Mouse (Mus musculus): ENCODE data around the gene Rab8b. TPM values are rescaled to one million over a fixed set of nuclear protein-coding genes. Genes with fewer than 3 reads are reported as not detected.
A peak's percentile ranks its signal among the peaks of the same experiment; 100 is the strongest.
"Not testable (repeated sequence)": the region's sequence is repeated elsewhere in the genome, so short reads cannot be mapped to it uniquely, and the experiment has no call there.

Gene Rab8b
- polyA plus RNA-seq, 1 experiment from 2014 or later, result 28.6 TPM

- Histone ChIP-seq H3K4me1 (ENCODE audit: control insufficient read depth, insufficient read depth, low read length) (peaks cover 9% of the 10 kb centered on the region; the same call in 1 of the 2 replicates), H3K4me2 (ENCODE audit: low read depth, low read length) (no peak overlapping the region), H3K9ac (ENCODE audit: low read length) (no peak overlapping the region), H3K27me3 (ENCODE audit: control insufficient read depth, insufficient read depth, low read length) (no peaks in the 10 kb centered on the region), H3K36me3 (ENCODE audit: control insufficient read depth, insufficient read depth, low read length) (no peaks in the 10 kb centered on the region), H3K27ac (ENCODE audit: low read length) (no peak overlapping the region), H3K9me3 (replicated peaks; ENCODE audit: control insufficient read depth, low read length) (no peaks in the 10 kb centered on the region), H3K4me3 (replicated peaks; ENCODE audit: low read length) (no peak overlapping the region)
- WGBS, result 71% methylated on average over 6 of the region's 6 CpGs
- no peak for ATAC-seq (ENCODE audit: insufficient read depth, low FRiP score)
Observed at GRCm38 (mm10) chr9:66896951-66897350, 22.5 kb downstream of the Rab8b start.

GRCm38 (mm10) chr9:66895995-66896394, 23.5 kb downstream of the Rab8b start:
- Histone ChIP-seq H3K4me1 (ENCODE audit: control insufficient read depth, insufficient read depth, low read length) (peaks cover 9% of the 10 kb centered on the region; the same call in 1 of the 2 replicates), H3K9me3 (replicated peaks; ENCODE audit: control insufficient read depth, low read length) (no peaks in the 10 kb centered on the region), H3K4me2 (ENCODE audit: low read depth, low read length) (no peak overlapping the region), H3K27me3 (ENCODE audit: control insufficient read depth, insufficient read depth, low read length) (no peaks in the 10 kb centered on the region), H3K36me3 (ENCODE audit: control insufficient read depth, insufficient read depth, low read length) (no peaks in the 10 kb centered on the region), H3K4me3 (replicated peaks; ENCODE audit: low read length) (no peak overlapping the region), H3K9ac (ENCODE audit: low read length) (no peak overlapping the region), H3K27ac (ENCODE audit: low read length) (no peak overlapping the region)
- WGBS, result 59% methylated on average over 5 of the region's 5 CpGs
- ATAC-seq (ENCODE audit: insufficient read depth, low FRiP score), result no peak

GRCm38 (mm10) chr9:66895035-66895779, 24.3 kb downstream of the Rab8b start:
- H3K9ac ChIP-seq (ENCODE audit: low read length), result no peak overlapping the region
- peaks cover 9% of the 10 kb centered on the region; the same call in 1 of the 2 replicates for H3K4me1 ChIP-seq (ENCODE audit: control insufficient read depth, insufficient read depth, low read length)
- H3K27me3 ChIP-seq (ENCODE audit: control insufficient read depth, insufficient read depth, low read length), result no peaks in the 10 kb centered on the region
- no peaks in the 10 kb centered on the region for H3K9me3 ChIP-seq (replicated peaks; ENCODE audit: control insufficient read depth, low read length)
- H3K27ac ChIP-seq (ENCODE audit: low read length), result no peak overlapping the region
- no peak overlapping the region for H3K4me2 ChIP-seq (ENCODE audit: low read depth, low read length)
- H3K36me3 ChIP-seq (ENCODE audit: control insufficient read depth, insufficient read depth, low read length), result no peaks in the 10 kb centered on the region
- ATAC-seq (ENCODE audit: insufficient read depth, low FRiP score), result no peak
- no peak overlapping the region for H3K4me3 ChIP-seq (replicated peaks; ENCODE audit: low read length)
- 68% methylated on average over 10 of the region's 10 CpGs for WGBS

- H3K36me3 ChIP-seq (ENCODE audit: control insufficient read depth, insufficient read depth, low read length), result no peaks in the 10 kb centered on the region
- peaks cover 9% of the 10 kb centered on the region; the same call in 1 of the 2 replicates for H3K4me1 ChIP-seq (ENCODE audit: control insufficient read depth, insufficient read depth, low read length)
- ATAC-seq (ENCODE audit: insufficient read depth, low FRiP score), result no peak
- 74% methylated on average over 1 of the region's 1 CpGs for WGBS
- H3K9ac ChIP-seq (ENCODE audit: low read length), result no peak overlapping the region
- H3K27me3 ChIP-seq (ENCODE audit: control insufficient read depth, insufficient read depth, low read length), result no peaks in the 10 kb centered on the region
- H3K9me3 ChIP-seq (replicated peaks; ENCODE audit: control insufficient read depth, low read length), result no peaks in the 10 kb centered on the region
- no peak overlapping the region for H3K4me2 ChIP-seq (ENCODE audit: low read depth, low read length)
- H3K27ac ChIP-seq (ENCODE audit: low read length), result no peak overlapping the region
- no peak overlapping the region for H3K4me3 ChIP-seq (replicated peaks; ENCODE audit: low read length)
Observed at GRCm38 (mm10) chr9:66894421-66894820, 25.1 kb downstream of the Rab8b start.

GRCm38 (mm10) chr9:66892456-66892855, 27.0 kb downstream of the Rab8b start:
- not testable (repeated sequence) for H3K36me3 ChIP-seq (ENCODE audit: control insufficient read depth, insufficient read depth, low read length); H3K27me3 ChIP-seq (ENCODE audit: control insufficient read depth, insufficient read depth, low read length); H3K9me3 ChIP-seq (replicated peaks; ENCODE audit: control insufficient read depth, low read length); H3K27ac ChIP-seq (ENCODE audit: low read length); ATAC-seq (ENCODE audit: insufficient read depth, low FRiP score); H3K9ac ChIP-seq (ENCODE audit: low read length); H3K4me3 ChIP-seq (replicated peaks; ENCODE audit: low read length); H3K4me2 ChIP-seq (ENCODE audit: low read depth, low read length)
- 98% methylated on average over 4 of the region's 4 CpGs for WGBS
- peaks cover 11% of the 10 kb centered on the region for H3K4me1 ChIP-seq (ENCODE audit: control insufficient read depth, insufficient read depth, low read length)

- no peaks in the 10 kb centered on the region for H3K36me3 ChIP-seq (ENCODE audit: control insufficient read depth, insufficient read depth, low read length)
- no peak overlapping the region for H3K9ac ChIP-seq (ENCODE audit: low read length)
- no peak overlapping the region for H3K4me3 ChIP-seq (replicated peaks; ENCODE audit: low read length)
- 40% methylated on average over 6 of the region's 6 CpGs for WGBS
- peaks cover 21% of the 10 kb centered on the region; the same call in 1 of the 2 replicates for H3K4me1 ChIP-seq (ENCODE audit: control insufficient read depth, insufficient read depth, low read length)
- H3K9me3 ChIP-seq (replicated peaks; ENCODE audit: control insufficient read depth, low read length), result no peaks in the 10 kb centered on the region
- 0 out of 2 replicates have a peak overlapping the region, but pooled peaks have one; percentile 28 for H3K27ac ChIP-seq (ENCODE audit: low read length)
- no peak overlapping the region for H3K4me2 ChIP-seq (ENCODE audit: low read depth, low read length)
- no peaks in the 10 kb centered on the region for H3K27me3 ChIP-seq (ENCODE audit: control insufficient read depth, insufficient read depth, low read length)
- no peak for ATAC-seq (ENCODE audit: insufficient read depth, low FRiP score)
Observed at GRCm38 (mm10) chr9:66887960-66888610, 31.4 kb downstream of the Rab8b start.

GRCm38 (mm10) chr9:66887301-66887902, 32.1 kb downstream of the Rab8b start:
- Histone ChIP-seq H3K27ac (ENCODE audit: low read length) (no peak overlapping the region), H3K4me1 (ENCODE audit: control insufficient read depth, insufficient read depth, low read length) (peaks cover 21% of the 10 kb centered on the region; the same call in 1 of the 2 replicates), H3K4me2 (ENCODE audit: low read depth, low read length) (no peak overlapping the region), H3K36me3 (ENCODE audit: control insufficient read depth, insufficient read depth, low read length) (no peaks in the 10 kb centered on the region), H3K9ac (ENCODE audit: low read length) (no peak overlapping the region), H3K4me3 (replicated peaks; ENCODE audit: low read length) (no peak overlapping the region), H3K27me3 (ENCODE audit: control insufficient read depth, insufficient read depth, low read length) (no peaks in the 10 kb centered on the region), H3K9me3 (replicated peaks; ENCODE audit: control insufficient read depth, low read length) (no peaks in the 10 kb centered on the region)
- ATAC-seq (ENCODE audit: insufficient read depth, low FRiP score), result no peak
- WGBS, result 31% methylated on average over 8 of the region's 8 CpGs

GRCm38 (mm10) chr9:66886818-66887217, 32.7 kb downstream of the Rab8b start:
- H3K4me1 ChIP-seq (ENCODE audit: control insufficient read depth, insufficient read depth, low read length), result peaks cover 21% of the 10 kb centered on the region; the same call in 1 of the 2 replicates
- no peaks in the 10 kb centered on the region for H3K27me3 ChIP-seq (ENCODE audit: control insufficient read depth, insufficient read depth, low read length)
- WGBS, result 76% methylated on average over 6 of the region's 6 CpGs
- ATAC-seq (ENCODE audit: insufficient read depth, low FRiP score), result peak; percentile 40; the same call in 1 of the 2 replicates
- no peak overlapping the region for H3K27ac ChIP-seq (ENCODE audit: low read length)
- H3K36me3 ChIP-seq (ENCODE audit: control insufficient read depth, insufficient read depth, low read length), result no peaks in the 10 kb centered on the region
- H3K9ac ChIP-seq (ENCODE audit: low read length), result 0 out of 2 replicates have a peak overlapping the region, but pooled peaks have one; percentile 14
- no peak overlapping the region for H3K4me3 ChIP-seq (replicated peaks; ENCODE audit: low read length)
- H3K4me2 ChIP-seq (ENCODE audit: low read depth, low read length), result no peak overlapping the region
- H3K9me3 ChIP-seq (replicated peaks; ENCODE audit: control insufficient read depth, low read length), result no peaks in the 10 kb centered on the region

- H3K27ac ChIP-seq (ENCODE audit: low read length), result no peak overlapping the region
- H3K9me3 ChIP-seq (replicated peaks; ENCODE audit: control insufficient read depth, low read length), result no peaks in the 10 kb centered on the region
Observed at GRCm38 (mm10) chr9:66886366-66886765, 33.1 kb downstream of the Rab8b start.

More at GRCm38 (mm10) chr9:66886366-66886765, 33.1 kb downstream of the Rab8b start:
- peaks cover 21% of the 10 kb centered on the region; the same call in 1 of the 2 replicates for H3K4me1 ChIP-seq (ENCODE audit: control insufficient read depth, insufficient read depth, low read length)
- WGBS, result 35% methylated on average over 3 of the region's 3 CpGs
- H3K4me2 ChIP-seq (ENCODE audit: low read depth, low read length), result no peak overlapping the region
- no peaks in the 10 kb centered on the region for H3K36me3 ChIP-seq (ENCODE audit: control insufficient read depth, insufficient read depth, low read length)
- no peak overlapping the region for H3K4me3 ChIP-seq (replicated peaks; ENCODE audit: low read length)
- no peaks in the 10 kb centered on the region for H3K27me3 ChIP-seq (ENCODE audit: control insufficient read depth, insufficient read depth, low read length)
- H3K9ac ChIP-seq (ENCODE audit: low read length), result 0 out of 2 replicates have a peak overlapping the region, but pooled peaks have one; percentile 14
- ATAC-seq (ENCODE audit: insufficient read depth, low FRiP score), result no peak
